Mouse (Mus musculus): ENCODE results near the gene Neurl3. TPM values are rescaled to one million over a fixed set of nuclear protein-coding genes. Genes with fewer than 3 reads are reported as not detected.

The Neurl3 gene
- polyA plus RNA-seq, 2 experiments: 1.9 to 2.6 TPM

DNA sequence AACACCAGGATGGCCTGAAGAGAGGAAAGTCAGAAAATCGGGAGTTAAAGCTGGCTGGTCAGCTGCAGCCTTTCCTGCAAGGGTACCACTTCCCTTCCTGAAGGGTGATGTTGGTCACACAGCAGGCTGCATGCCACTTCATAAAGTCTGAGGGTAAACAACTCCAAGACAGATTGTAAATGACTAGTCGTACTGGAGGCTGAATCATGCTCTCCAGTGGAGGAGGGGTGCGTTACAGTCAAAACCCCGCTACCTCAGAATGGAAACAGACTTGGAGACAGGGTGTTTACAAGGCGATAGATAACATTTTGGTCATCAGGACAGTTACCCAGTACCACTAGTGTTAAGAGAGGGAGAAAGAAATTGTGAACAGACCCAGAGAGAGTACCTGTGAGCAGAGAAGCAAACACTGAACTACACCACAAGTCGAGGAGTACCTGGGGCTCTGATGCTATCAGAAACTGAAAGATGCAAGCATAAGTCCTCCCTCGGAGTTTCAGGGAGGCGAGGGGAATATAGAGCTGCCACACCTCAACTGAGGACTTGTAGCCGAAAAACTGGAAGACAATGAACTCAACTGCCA is 39.3 kb downstream of the Neurl3 start:
- no peak overlapping the region for H3K4me2 ChIP-seq (ENCODE audit: low read depth)
- no peaks in the 10 kb centered on the region for H3K4me1 ChIP-seq (replicated peaks; ENCODE audit: control insufficient read depth in 2 of 2, insufficient read depth in 2 of 2, low read length in 1 of 2)
- H3K9ac ChIP-seq (replicated peaks): no peak overlapping the region
- WGBS (ENCODE audit: insufficient replicate concordance): 58% methylated on average over 9 of the region's 9 CpGs
- no peaks in the 10 kb centered on the region for H3K9me3 ChIP-seq (ENCODE audit: control insufficient read depth, low read length)
- H3K27me3 ChIP-seq (ENCODE audit: control insufficient read depth, insufficient read depth, low read length): no peaks in the 10 kb centered on the region
- H3K36me3 ChIP-seq (replicated peaks; ENCODE audit: control insufficient read depth, insufficient read depth, low read depth): peaks cover 10% of the 10 kb centered on the region
- no peak for TF ChIP-seq CTCF (IDR thresholded peaks at IDR 0.05; ENCODE audit: low read depth)
- no peak for TF ChIP-seq EP300 (IDR thresholded peaks at IDR 0.05; ENCODE audit: low read depth)
- no peak overlapping the region for H3K4me3 ChIP-seq (ENCODE audit: insufficient read depth in 1 of 2, low read depth in 2 of 2, low read length in 2 of 2)
- DNase-seq (ENCODE audit: low read depth in 3 of 3, low spot score in 3 of 3) (no peak), ATAC-seq (ENCODE audit: insufficient read depth) (no peak)
- no peak overlapping the region for H3K27ac ChIP-seq

- H3K4me2 ChIP-seq (ENCODE audit: low read depth): no peak overlapping the region
- H3K36me3 ChIP-seq (replicated peaks; ENCODE audit: control insufficient read depth, insufficient read depth, low read depth): peaks cover 19% of the 10 kb centered on the region
- no peak overlapping the region for H3K9ac ChIP-seq (replicated peaks)
- ATAC-seq (ENCODE audit: insufficient read depth) (no peak), DNase-seq (ENCODE audit: low read depth in 3 of 3, low spot score in 3 of 3) (no peak)
- H3K4me3 ChIP-seq (ENCODE audit: insufficient read depth in 1 of 2, low read depth in 2 of 2, low read length in 2 of 2): no peak overlapping the region
- H3K9me3 ChIP-seq (ENCODE audit: control insufficient read depth, low read length): no peaks in the 10 kb centered on the region
- TF ChIP-seq CTCF (IDR thresholded peaks at IDR 0.05; ENCODE audit: low read depth) (no peak), EP300 (IDR thresholded peaks at IDR 0.05; ENCODE audit: low read depth) (no peak)
- WGBS (ENCODE audit: insufficient replicate concordance): 78% methylated on average over 6 of the region's 6 CpGs
- no peaks in the 10 kb centered on the region for H3K4me1 ChIP-seq (replicated peaks; ENCODE audit: control insufficient read depth in 2 of 2, insufficient read depth in 2 of 2, low read length in 1 of 2)
- H3K27ac ChIP-seq: no peak overlapping the region
- H3K27me3 ChIP-seq (ENCODE audit: control insufficient read depth, insufficient read depth, low read length): no peaks in the 10 kb centered on the region
Observed at GRCm38 (mm10) chr1:36233218-36233617, 41.3 kb downstream of the Neurl3 start.

DNA sequence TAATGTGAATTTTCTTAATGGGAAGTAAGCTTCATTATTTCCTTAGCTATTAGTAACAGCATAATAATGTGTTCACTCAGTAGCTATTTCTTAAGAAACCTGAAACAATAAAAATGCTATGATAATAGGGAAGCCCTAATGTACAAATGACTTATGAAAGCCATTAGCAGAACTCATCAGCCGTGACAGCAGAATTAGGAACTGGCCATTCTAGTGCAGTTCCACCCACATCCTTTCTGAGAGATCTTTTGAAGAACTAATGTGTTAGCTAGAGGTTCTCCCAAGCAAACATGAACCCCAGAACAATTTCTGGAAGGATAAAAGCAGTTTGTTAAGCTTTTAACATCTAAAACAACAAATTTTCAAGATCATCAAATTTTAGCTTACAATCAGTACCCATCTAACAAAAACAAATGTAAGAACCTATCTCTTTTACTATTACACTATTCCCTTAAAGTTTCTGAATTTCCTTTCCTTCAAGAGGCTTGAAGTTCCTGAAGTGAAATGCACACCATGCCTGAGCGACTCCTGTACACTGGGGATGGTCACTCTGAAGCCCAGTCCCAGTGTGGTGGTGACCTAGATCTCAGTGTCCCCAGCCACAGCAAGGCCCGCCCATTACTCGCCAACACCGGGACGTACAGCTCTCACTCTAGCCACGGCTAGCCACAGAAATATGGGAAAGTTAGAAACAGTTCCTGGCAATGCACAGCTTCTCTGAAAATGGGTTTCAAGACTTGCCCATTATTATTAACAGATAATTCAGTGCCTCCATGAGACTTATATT is 43.4 kb downstream of the Neurl3 start:
- no peak overlapping the region for H3K9ac ChIP-seq (replicated peaks)
- no peak for TF ChIP-seq EP300 (IDR thresholded peaks at IDR 0.05; ENCODE audit: low read depth)
- TF ChIP-seq CTCF (IDR thresholded peaks at IDR 0.05; ENCODE audit: low read depth): no peak
- H3K27me3 ChIP-seq (ENCODE audit: control insufficient read depth, insufficient read depth, low read length): no peaks in the 10 kb centered on the region
- no peak overlapping the region for H3K4me3 ChIP-seq (ENCODE audit: insufficient read depth in 1 of 2, low read depth in 2 of 2, low read length in 2 of 2)
- no peak for ATAC-seq (ENCODE audit: insufficient read depth)
- 53% methylated on average over 7 of the region's 7 CpGs for WGBS (ENCODE audit: insufficient replicate concordance)
- H3K27ac ChIP-seq: no peak overlapping the region
- H3K4me1 ChIP-seq (replicated peaks; ENCODE audit: control insufficient read depth in 2 of 2, insufficient read depth in 2 of 2, low read length in 1 of 2): no peaks in the 10 kb centered on the region
- no peak for DNase-seq (ENCODE audit: low read depth in 3 of 3, low spot score in 3 of 3)
- H3K9me3 ChIP-seq (ENCODE audit: control insufficient read depth, low read length): no peaks in the 10 kb centered on the region
- H3K36me3 ChIP-seq (replicated peaks; ENCODE audit: control insufficient read depth, insufficient read depth, low read depth): peaks cover 22% of the 10 kb centered on the region
- no peak overlapping the region for H3K4me2 ChIP-seq (ENCODE audit: low read depth)

DNA sequence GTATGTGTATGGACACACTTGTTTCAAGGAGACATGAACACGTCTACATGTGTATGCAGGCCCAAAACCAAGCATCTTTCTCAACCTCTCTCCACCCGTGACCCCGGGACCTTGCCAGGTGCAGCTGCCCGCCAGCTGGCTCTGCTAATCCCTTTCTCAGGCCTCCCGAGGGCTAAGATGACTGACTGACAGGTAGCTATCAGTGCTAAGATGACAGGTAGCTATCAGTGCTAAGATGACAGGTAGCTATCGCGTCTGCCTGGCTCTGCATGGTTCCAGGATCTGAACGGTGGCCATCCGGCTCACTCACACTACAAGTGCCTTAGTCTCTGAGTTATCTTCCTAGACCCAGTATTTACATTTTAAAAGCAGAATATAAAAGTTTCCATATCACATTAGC is 46.0 kb downstream of the Neurl3 start:
- Histone ChIP-seq H3K4me1 (replicated peaks; ENCODE audit: control insufficient read depth in 2 of 2, insufficient read depth in 2 of 2, low read length in 1 of 2) (no peaks in the 10 kb centered on the region), H3K9me3 (ENCODE audit: control insufficient read depth, low read length) (no peaks in the 10 kb centered on the region), H3K36me3 (replicated peaks; ENCODE audit: control insufficient read depth, insufficient read depth, low read depth) (peaks cover 25% of the 10 kb centered on the region), H3K27me3 (ENCODE audit: control insufficient read depth, insufficient read depth, low read length) (no peaks in the 10 kb centered on the region), H3K27ac (no peak overlapping the region), H3K4me3 (ENCODE audit: insufficient read depth in 1 of 2, low read depth in 2 of 2, low read length in 2 of 2) (no peak overlapping the region), H3K9ac (replicated peaks) (no peak overlapping the region), H3K4me2 (ENCODE audit: low read depth) (no peak overlapping the region)
- DNase-seq (ENCODE audit: low read depth in 3 of 3, low spot score in 3 of 3) (no peak), ATAC-seq (ENCODE audit: insufficient read depth) (no peak)
- no peak for TF ChIP-seq CTCF (IDR thresholded peaks at IDR 0.05; ENCODE audit: low read depth)
- TF ChIP-seq EP300 (IDR thresholded peaks at IDR 0.05; ENCODE audit: low read depth): no peak
- 76% methylated on average over 9 of the region's 9 CpGs for WGBS (ENCODE audit: insufficient replicate concordance)

DNA sequence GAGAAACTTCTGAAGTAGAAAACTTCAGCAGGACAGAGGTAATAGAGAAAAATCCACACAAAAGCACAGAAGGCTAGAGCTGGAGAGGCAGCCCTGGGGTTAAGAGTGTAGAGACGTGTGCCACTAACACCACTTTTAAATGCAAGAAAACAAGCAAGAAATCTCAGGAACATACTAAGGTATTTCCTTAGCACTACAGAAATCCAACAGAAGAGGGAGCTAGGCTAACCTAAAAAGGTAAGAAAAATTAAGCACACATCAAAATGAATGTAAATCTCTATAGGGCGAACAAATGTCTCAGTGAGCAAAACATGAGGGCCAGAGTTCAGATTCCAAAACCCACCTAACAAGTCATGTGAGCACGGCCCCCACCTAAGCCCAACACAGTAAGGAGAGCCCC is 49.8 kb downstream of the Neurl3 start:
- Histone ChIP-seq H3K9me3 (ENCODE audit: control insufficient read depth, low read length) (no peaks in the 10 kb centered on the region), H3K27ac (no peak overlapping the region), H3K4me2 (ENCODE audit: low read depth) (no peak overlapping the region), H3K9ac (replicated peaks) (no peak overlapping the region), H3K27me3 (ENCODE audit: control insufficient read depth, insufficient read depth, low read length) (no peaks in the 10 kb centered on the region), H3K36me3 (replicated peaks; ENCODE audit: control insufficient read depth, insufficient read depth, low read depth) (peaks cover 31% of the 10 kb centered on the region), H3K4me1 (replicated peaks; ENCODE audit: control insufficient read depth in 2 of 2, insufficient read depth in 2 of 2, low read length in 1 of 2) (no peaks in the 10 kb centered on the region), H3K4me3 (ENCODE audit: insufficient read depth in 1 of 2, low read depth in 2 of 2, low read length in 2 of 2) (no peak overlapping the region)
- WGBS (ENCODE audit: insufficient replicate concordance): 74% methylated on average over 3 of the region's 3 CpGs
- no peak for DNase-seq (ENCODE audit: low read depth in 3 of 3, low spot score in 3 of 3)
- no peak for ATAC-seq (ENCODE audit: insufficient read depth)
- TF ChIP-seq CTCF (IDR thresholded peaks at IDR 0.05; ENCODE audit: low read depth) (no peak; the same call in 1 of the 2 replicates), EP300 (IDR thresholded peaks at IDR 0.05; ENCODE audit: low read depth) (no peak)

Other genes starting within 250 kb of the Neurl3 start
- 29.3 and 31.0 TPM in 2 replicates for gene Hs6st1, start 206.3 kb downstream of the Neurl3 start, polyA plus RNA-seq (2012; rRNA removed)
- 6.8 and 12.0 TPM in 2 replicates for gene Hs6st1, start 206.3 kb downstream of the Neurl3 start, polyA plus RNA-seq (2014; fragmentation: Nextera tagmentation; extraction: Ambion mirVana)
- gene Uggt1, start 30.0 kb downstream of the Neurl3 start, polyA plus RNA-seq (2012; rRNA removed): 4.6 and 5.8 TPM in 2 replicates
- gene Uggt1, start 30.0 kb downstream of the Neurl3 start, polyA plus RNA-seq (2014; fragmentation: Nextera tagmentation; extraction: Ambion mirVana): 22.6 and 25.5 TPM in 2 replicates
- gene Arid5a, start 33.1 kb upstream of the Neurl3 start, polyA plus RNA-seq (2012; rRNA removed): 0.67 and 1.1 TPM in 2 replicates
- 1.2 and 1.9 TPM in 2 replicates for gene Arid5a, start 33.1 kb upstream of the Neurl3 start, polyA plus RNA-seq (2014; fragmentation: Nextera tagmentation; extraction: Ambion mirVana)
- gene Kansl3, start 94.5 kb upstream of the Neurl3 start, polyA plus RNA-seq (2012; rRNA removed): 9.2 and 10.9 TPM in 2 replicates
- gene Kansl3, start 94.5 kb upstream of the Neurl3 start, polyA plus RNA-seq (2014; fragmentation: Nextera tagmentation; extraction: Ambion mirVana): 7.2 and 8.6 TPM in 2 replicates
- gene Fer1l5, start 97.6 kb upstream of the Neurl3 start, polyA plus RNA-seq (2012; rRNA removed): 0.02 and 0.03 TPM in 2 replicates
- 0.13 and 0.15 TPM in 2 replicates for gene Fer1l5, start 97.6 kb upstream of the Neurl3 start, polyA plus RNA-seq (2014; fragmentation: Nextera tagmentation; extraction: Ambion mirVana)
- 4.8 and 5.5 TPM in 2 replicates for gene Lman2l, start 170.6 kb upstream of the Neurl3 start, polyA plus RNA-seq (2012; rRNA removed)
- gene Lman2l, start 170.6 kb upstream of the Neurl3 start, polyA plus RNA-seq (2014; fragmentation: Nextera tagmentation; extraction: Ambion mirVana): 7.0 and 7.4 TPM in 2 replicates
- 0.85 and 0.89 TPM in 2 replicates for gene Cnnm4, start 196.9 kb upstream of the Neurl3 start, polyA plus RNA-seq (2012; rRNA removed)
- 2.1 and 2.2 TPM in 2 replicates for gene Cnnm4, start 196.9 kb upstream of the Neurl3 start, polyA plus RNA-seq (2014; fragmentation: Nextera tagmentation; extraction: Ambion mirVana)
- gene Cnnm3, start 237.2 kb upstream of the Neurl3 start, polyA plus RNA-seq (2012; rRNA removed): 2.5 and 3.7 TPM in 2 replicates
- gene Cnnm3, start 237.2 kb upstream of the Neurl3 start, polyA plus RNA-seq (2014; fragmentation: Nextera tagmentation; extraction: Ambion mirVana): 0.86 and 1.0 TPM in 2 replicates

Data from liver, embryonic 14.5 days (tissue).